Comparison of ENCODE assay signal across 9 mouse cellular contexts in genomic region chr15:77841361-77842046, GRCm38 (mm10). TPM values are rescaled to one million over a fixed set of nuclear protein-coding genes. Genes with fewer than 3 reads are reported as not detected.
DNase-seq lines count a peak whose midpoint lies in the region; ATAC-seq and TF ChIP-seq lines count a peak whose summit lies in the region.
"Had no signal": no experiment of that assay in that cellular context is flagged by ENCODE, and none has a peak within 500 bp of the region (broad histone marks: within the 10 kb centered on the region; RNA-seq: fewer than 3 reads in every experiment).

No protein-coding gene starts in this region.

- ATAC-seq in hindbrain, embryonic 14.5 days (ENCODE audit: low FRiP score), result peak; percentile 40
- ATAC-seq in megakaryocyte, adult 5-6 weeks (ENCODE audit: poor library complexity, severe bottlenecking), result peak; percentile 45

- peak overlapping the region; percentile 89 for H3K9ac ChIP-seq in hindbrain, embryonic 14.5 days

- peak overlapping the region; percentile 98 for H3K27ac ChIP-seq in gastrocnemius, adult 2 months
- H3K27ac ChIP-seq in hindbrain, embryonic 14.5 days, result peak overlapping the region; percentile 62

- peaks cover 29% of the 10 kb centered on the region for H3K4me1 ChIP-seq in hindbrain, embryonic 14.5 days (replicated peaks; ENCODE audit: control insufficient read depth, insufficient read depth, low read length)

- H3K9me3 ChIP-seq in hindbrain, embryonic 14.5 days (ENCODE audit: control insufficient read depth, low read length), result no peaks in the 10 kb centered on the region

- peak overlapping the region; percentile 85 for H3K4me3 ChIP-seq in gastrocnemius, adult 2 months
- H3K4me3 ChIP-seq in hindbrain, embryonic 14.5 days (replicated peaks; ENCODE audit: low read length), result peak overlapping the region; percentile 95

- WGBS in hindbrain, embryonic 14.5 days, result under 1% methylated on average over 80 of the region's 80 CpGs

- peak; percentile 33 for DNase-seq in left cerebral cortex, adult 11 months (ENCODE audit: low spot score)
- DNase-seq in left cerebral cortex, adult 9 months (ENCODE audit: low spot score in 2 of 2), result no peak
- DNase-seq in cerebellum, adult 9-11 months, result peak; percentile 83
- DNase-seq in gastrocnemius, adult 2 months, result peak; percentile 87
- peak; percentile 71 for DNase-seq in hindbrain, embryonic 14.5 days (ENCODE audit: low spot score)
- peak; percentile 55 to 57 for DNase-seq in left cerebral cortex, postnatal 14 days (ENCODE audit: low spot score in 2 of 2)
- peak; percentile 77 to 79 for DNase-seq in spleen, adult 18-20 months

- TF ChIP-seq CTCF in gastrocnemius, adult 2 months (IDR thresholded peaks at IDR 0.05), result 0 out of 2 replicates have a peak, but pooled peaks have one; percentile 3

- H3K27me3 ChIP-seq in hindbrain, embryonic 14.5 days (ENCODE audit: control insufficient read depth, insufficient read depth, low read length), result no peaks in the 10 kb centered on the region
- H3K27me3 ChIP-seq: Patski had no signal

- intact Hi-C loops in gastrocnemius, adult 2 months (cut with DNase I), result loop anchor here (2.0 to 5.0 kb wide), 3 partner anchors 21 to 71 kb away; no protein-coding TSS in a partner anchor
- intact Hi-C loops in left cerebral cortex, postnatal 14 days (cut with DNase I), result loop anchor here (5.0 kb wide), 1 partner anchor 59 kb away; no protein-coding TSS in a partner anchor

- no peaks in the 10 kb centered on the region for H3K36me3 ChIP-seq in hindbrain, embryonic 14.5 days (replicated peaks; ENCODE audit: control insufficient read depth, insufficient read depth)

- H3K4me2 ChIP-seq in hindbrain, embryonic 14.5 days (replicated peaks), result peak overlapping the region; percentile 96

RNA-seq across cellular contexts. Expression of gene Myh9, which starts 0.5 kb away (rescaled TPM):
- 10 to 100 TPM; 37.4 to 57.4 TPM for total RNA-seq in gastrocnemius, adult 2 months (2021)
- polyA plus RNA-seq in hindbrain, embryonic 14.5 days (2014; fragmentation: Nextera tagmentation; extraction: Ambion mirVana), result 14.4 and 14.6 TPM in 2 replicates
- 10 to 100 TPM; 70.3 to 73.8 TPM for total RNA-seq in left cerebral cortex, postnatal 14 days (2021)
- 464 and 549 TPM in 2 replicates for total RNA-seq in megakaryocyte, adult 5-6 weeks (2015)
- total RNA-seq in megakaryocyte, adult 5-6 weeks (2017), result 759 and 878 TPM in 2 replicates

Comparison
In these comparisons a context has a peak if more than half of its experiments do, and no peak if none do; other contexts are left out.
1. DNase-seq: peak in left cerebral cortex, adult 11 months (single experiment), cerebellum, adult 9-11 months (single experiment), gastrocnemius, adult 2 months (single experiment), hindbrain, embryonic 14.5 days (single experiment), left cerebral cortex, postnatal 14 days (2 of 2) and spleen, adult 18-20 months (2 of 2); none in left cerebral cortex, adult 9 months (0 of 2).
2. RNA of gene Myh9, which starts 0.5 kb away (total RNA-seq): 464 to 878 TPM in megakaryocyte, adult 5-6 weeks; 70.3 to 73.8 TPM in left cerebral cortex, postnatal 14 days and 37.4 to 57.4 TPM in gastrocnemius, adult 2 months; every median in the first group is over 4 times any median in the second.